Mouse (Mus musculus) spleen, adult 10 weeks (tissue): ENCODE results near the gene Olfr160. TPM values are rescaled to one million over a fixed set of nuclear protein-coding genes. Genes with fewer than 3 reads are reported as not detected.

Experiments
- polyA plus RNA-seq: library from polyadenylated mRNA; stranded (reverse); fragments of 350-450 nt; fragmentation: Illumina TruSeq; extraction: RNeasy Lipid Tissue Mini Kit (QIAGEN cat#74804); gene quantifications from one replicate; pipeline ENCODE4 v1.2.3, GENCODE M21; 2015; ENCODE audit warnings: low replicate concordance; ENCODE audit not compliant: insufficient read depth

Olfr160 gene
- polyA plus RNA-seq = not detected

DNA sequence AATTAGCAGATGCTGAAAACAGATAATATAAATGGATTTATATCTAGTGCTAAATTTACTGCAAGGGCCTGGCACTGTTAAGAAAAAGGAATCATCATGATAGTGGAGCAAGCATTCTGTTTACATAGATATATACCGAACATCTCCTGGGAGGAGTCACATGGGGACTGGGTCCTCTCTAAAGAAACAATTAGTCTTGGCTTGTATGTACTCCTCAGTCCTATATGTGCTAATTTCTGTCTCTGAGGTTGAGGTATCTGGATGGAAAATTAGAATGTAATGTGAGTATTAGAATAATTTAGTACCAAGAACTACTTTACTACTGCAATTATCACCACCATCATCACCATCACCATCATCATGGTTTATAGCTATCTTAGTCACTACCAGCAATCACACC is at the start of gene Olfr160:
TSS of gene Olfr160 (minus strand) at position 101 of the 400 bp plus-strand sequence.

DNA sequence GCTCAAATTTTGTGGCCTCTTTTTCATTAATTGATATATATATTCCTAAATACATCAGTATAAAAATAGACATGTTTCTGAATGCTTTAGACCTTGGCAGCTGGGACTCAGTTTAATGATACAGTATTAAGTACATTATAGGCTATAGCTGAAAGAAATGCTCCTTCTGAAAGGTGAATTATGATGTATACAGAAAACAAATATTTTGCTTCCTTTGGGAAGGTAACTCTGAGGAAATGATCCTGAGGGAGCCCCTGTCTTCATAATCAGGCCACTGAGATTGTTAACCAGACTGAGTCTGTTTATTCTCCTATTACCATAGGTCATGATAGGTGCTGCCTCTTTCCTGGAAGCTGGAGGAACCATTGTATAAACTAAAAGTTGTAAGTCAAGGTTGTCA is 28.8 kb upstream of the Olfr160 start, which contains the start of gene Olfr874:
TSS of gene Olfr874 (plus strand) at position 301 of the 400 bp plus-strand sequence.

DNA sequence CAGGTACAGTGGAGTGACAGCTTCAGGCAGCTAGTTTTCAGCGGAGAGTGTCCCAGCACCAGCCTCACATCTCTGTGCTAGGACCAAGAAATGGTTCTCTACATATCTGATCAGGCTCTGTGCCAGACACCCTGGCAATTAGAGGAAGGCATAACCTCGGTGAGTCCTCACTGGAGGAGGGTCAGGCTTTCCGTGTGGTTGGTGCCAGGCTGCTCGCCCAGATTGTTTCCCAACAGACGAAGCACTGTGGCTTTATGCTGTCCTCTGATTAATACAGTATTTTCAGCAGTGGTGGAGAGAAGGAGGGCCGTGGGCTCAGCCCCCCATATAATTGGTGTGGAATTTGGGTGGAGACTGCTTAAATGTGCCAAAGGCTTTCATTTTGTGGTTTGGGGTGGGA is 46.9 kb downstream of the Olfr160 start, which contains the start of gene Panx3:
TSS of gene Panx3 (minus strand) at position 121 of the 400 bp plus-strand sequence.

Other genes starting within 250 kb of the Olfr160 start
- gene Msantd2, start 226.9 kb downstream of the Olfr160 start, polyA plus RNA-seq = 82.8 TPM
- 20.3 TPM for gene Esam, start 188.2 kb downstream of the Olfr160 start, polyA plus RNA-seq
- 4.5 TPM for gene Vsig2, start 177.0 kb downstream of the Olfr160 start, polyA plus RNA-seq
- 2.5 TPM for gene Nrgn, start 163.3 kb downstream of the Olfr160 start, polyA plus RNA-seq
- gene Siae, start 160.6 kb downstream of the Olfr160 start, polyA plus RNA-seq = 18.9 TPM
- gene Spa17, start 102.5 kb downstream of the Olfr160 start, polyA plus RNA-seq = 3.2 TPM
- 72.9 TPM for gene Tbrg1, start 58.9 kb downstream of the Olfr160 start, polyA plus RNA-seq
- not detected for gene Panx3, start 47.0 kb downstream of the Olfr160 start, polyA plus RNA-seq
- gene Olfr874, start 28.9 kb upstream of the Olfr160 start, polyA plus RNA-seq = not detected
- not detected for gene Olfr875, start 55.6 kb upstream of the Olfr160 start, polyA plus RNA-seq
- gene Olfr876, start 86.8 kb upstream of the Olfr160 start, polyA plus RNA-seq = not detected
- not detected for gene Olfr877, start 138.0 kb upstream of the Olfr160 start, polyA plus RNA-seq
- gene Olfr145, start 180.5 kb upstream of the Olfr160 start, polyA plus RNA-seq = not detected
- gene Olfr878, start 201.6 kb upstream of the Olfr160 start, polyA plus RNA-seq = not detected